Mouse (Mus musculus): ENCODE results near the gene Pttg1ip.

Gene Pttg1ip

GRCm38 (mm10) chr10:77606855-77607254, 25.3 kb downstream of the Pttg1ip start:
- in situ Hi-C loops (cut with MboI, MseI), result no loop called here

GRCm38 (mm10) chr10:77607441-77607840, 25.9 kb downstream of the Pttg1ip start:
- in situ Hi-C loops (cut with MboI, MseI), result no loop called here

DNA sequence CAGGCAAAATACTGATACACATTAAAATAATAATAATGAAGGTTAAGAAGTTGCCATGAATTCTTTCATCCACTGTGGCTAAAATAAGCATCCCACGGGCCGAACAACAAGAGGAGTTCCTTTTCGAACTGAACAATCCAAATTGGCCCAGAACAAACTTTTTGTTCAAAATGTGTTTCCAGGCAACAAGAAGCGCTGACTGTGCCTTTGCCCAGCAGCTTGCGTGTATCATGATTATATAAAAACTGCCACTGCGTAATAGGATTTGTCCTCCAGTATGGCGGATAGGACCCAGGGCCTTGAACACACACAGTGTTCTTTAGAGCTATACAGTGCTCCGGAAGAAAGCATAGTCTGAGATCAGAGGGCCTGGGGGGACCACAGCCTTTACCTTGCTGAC, 27.1 kb downstream of the Pttg1ip start:
- in situ Hi-C loops (cut with MboI, MseI), result no loop called here

GRCm38 (mm10) chr10:77610221-77610961, 28.9 kb downstream of the Pttg1ip start:
- in situ Hi-C loops (cut with MboI, MseI), result no loop called here

DNA sequence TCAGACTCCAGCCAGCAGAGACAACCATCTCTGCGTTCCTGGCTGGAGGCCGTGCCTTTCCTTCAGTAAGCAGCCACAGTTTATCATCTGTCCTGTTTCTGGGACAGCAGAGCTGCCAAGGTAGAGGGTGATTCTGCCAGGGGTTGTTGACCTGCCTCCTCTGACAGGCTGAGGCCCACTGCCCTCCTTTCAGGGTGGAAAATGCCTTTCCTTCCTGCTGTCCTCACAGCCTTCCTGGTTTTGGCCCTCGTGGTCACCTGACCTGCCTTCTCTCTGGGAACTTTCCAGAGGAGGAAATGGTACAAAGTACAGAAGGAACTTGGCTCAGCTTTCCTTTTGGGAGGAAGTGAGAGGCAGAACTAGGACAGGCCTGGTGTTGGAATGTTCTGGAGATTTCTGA, 31.9 kb downstream of the Pttg1ip start:
- in situ Hi-C loops (cut with MboI, MseI), result no loop called here

DNA sequence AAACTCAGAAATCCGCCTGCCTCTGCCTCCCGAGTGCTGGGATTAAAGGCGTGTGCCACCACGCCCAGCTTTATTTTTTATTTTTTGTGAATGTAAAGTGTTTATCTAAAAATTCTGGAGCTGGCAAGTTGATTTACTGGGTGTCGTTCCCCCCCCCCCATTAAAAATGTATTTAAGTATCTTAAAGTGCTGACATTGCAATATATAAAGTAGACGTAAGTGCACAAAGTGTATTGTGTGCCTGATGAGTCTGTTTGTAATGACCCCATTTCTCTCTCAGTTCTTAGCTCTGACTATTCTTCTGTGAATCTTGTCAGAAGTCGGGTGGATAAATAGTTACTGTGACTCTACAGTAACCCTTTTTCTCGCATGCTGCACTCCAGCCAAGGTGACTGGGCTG, 34.1 kb downstream of the Pttg1ip start:
- in situ Hi-C loops (cut with MboI, MseI), result no loop called here

DNA sequence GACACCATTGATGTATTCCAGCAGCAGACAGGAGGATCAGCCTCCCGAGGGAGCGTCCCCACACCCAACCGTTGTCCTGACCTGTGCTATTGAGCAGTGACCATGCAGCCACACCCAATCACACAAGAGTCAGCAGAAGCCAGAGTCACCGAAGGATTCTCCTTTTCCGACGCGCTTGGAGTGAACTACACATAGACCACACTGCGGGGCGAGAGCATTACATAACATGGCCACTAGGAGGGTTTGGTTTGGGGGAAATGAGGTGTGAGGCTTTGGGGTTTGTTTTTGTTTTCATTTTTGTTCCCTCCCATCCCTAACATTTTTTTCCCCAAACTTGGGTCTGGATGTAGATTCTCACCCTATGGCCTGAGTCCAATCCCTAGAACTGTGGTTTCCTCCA, 34.6 kb downstream of the Pttg1ip start:
- in situ Hi-C loops (cut with MboI, MseI), result no loop called here

- in situ Hi-C loops (cut with MboI, MseI), result no loop called here
Observed at GRCm38 (mm10) chr10:77616926-77617325, 35.4 kb downstream of the Pttg1ip start.

- in situ Hi-C loops (cut with MboI, MseI), result no loop called here
Observed at GRCm38 (mm10) chr10:77621546-77621945, 40.0 kb downstream of the Pttg1ip start.

- in situ Hi-C loops (cut with MboI, MseI), result no loop called here
Observed at GRCm38 (mm10) chr10:77622055-77622988, 40.8 kb downstream of the Pttg1ip start, which contains the start of gene Ube2g2. Gene Ube2g2, plus strand, starts transcription at chr10:77622275.

DNA sequence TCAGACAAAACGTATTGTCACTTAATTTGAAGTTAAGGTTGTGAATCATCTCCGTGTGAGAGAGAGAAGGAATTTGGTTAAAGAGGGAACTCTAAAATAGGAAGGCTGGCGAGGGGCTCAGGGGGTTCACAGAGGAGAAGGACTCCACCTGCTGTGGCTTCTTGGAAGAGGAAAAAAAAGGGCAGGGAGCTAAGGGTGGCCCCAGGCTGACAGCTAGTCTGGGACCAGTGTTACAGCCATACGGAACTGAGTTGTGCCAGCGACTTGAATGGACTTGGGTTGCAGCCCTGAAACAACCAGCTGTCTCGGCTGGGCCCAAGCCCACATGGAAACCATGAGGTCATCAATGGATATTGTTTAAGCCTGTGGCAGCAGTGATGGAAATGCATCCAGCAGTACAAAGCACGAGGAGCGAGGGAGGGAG, 41.6 kb downstream of the Pttg1ip start:
- in situ Hi-C loops (cut with MboI, MseI), result no loop called here

- in situ Hi-C loops (cut with MboI, MseI), result no loop called here
Observed at GRCm38 (mm10) chr10:77623639-77624400, 42.3 kb downstream of the Pttg1ip start.

- in situ Hi-C loops (cut with MboI, MseI), result no loop called here
Observed at GRCm38 (mm10) chr10:77624570-77624995, 43.1 kb downstream of the Pttg1ip start.

GRCm38 (mm10) chr10:77626036-77626435, 44.5 kb downstream of the Pttg1ip start:
- in situ Hi-C loops (cut with MboI, MseI), result no loop called here

DNA sequence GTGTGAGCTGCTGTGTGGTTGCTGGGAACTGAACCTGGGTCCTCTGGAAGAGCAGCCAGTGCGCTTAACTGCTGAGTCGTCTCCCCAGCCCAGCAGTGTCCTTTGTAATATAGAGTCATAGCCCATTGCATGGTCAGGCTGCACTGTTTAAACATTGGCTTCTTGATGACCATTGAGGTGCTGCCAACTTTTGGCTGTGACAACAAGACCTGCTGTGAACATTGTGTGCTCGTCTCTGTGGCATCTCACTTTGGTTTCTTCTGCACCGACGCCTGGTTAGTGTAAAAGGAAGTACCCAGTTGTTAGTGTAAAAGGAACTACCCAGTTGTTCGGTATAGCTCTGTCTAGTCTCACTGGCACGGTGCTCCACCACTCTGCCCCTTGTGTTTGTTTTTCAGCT, 45.1 kb downstream of the Pttg1ip start:
- in situ Hi-C loops (cut with MboI, MseI), result no loop called here

DNA sequence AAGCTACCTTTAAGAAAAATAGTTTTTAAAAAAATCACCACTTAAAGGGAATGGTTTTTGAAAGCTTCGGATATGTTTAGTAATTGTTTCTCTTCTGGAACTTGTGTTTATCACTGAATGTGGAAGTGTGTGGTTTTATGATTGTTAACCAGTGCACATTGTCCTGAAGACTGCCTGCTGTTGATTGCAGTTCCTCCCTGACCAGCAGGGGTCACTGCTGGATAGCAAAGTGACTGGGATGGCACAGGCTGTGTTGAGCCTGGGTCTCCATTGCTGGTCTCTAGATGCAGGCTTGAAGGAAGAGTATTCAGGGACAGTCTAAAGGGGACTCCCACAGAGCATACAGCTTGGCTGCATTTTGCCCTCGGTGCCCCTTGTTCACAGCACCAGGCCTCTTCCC, 46.0 kb downstream of the Pttg1ip start:
- in situ Hi-C loops (cut with MboI, MseI), result no loop called here

- in situ Hi-C loops (cut with MboI, MseI), result no loop called here
Observed at GRCm38 (mm10) chr10:77629163-77629562, 47.6 kb downstream of the Pttg1ip start.

GRCm38 (mm10) chr10:77629970-77630369, 48.5 kb downstream of the Pttg1ip start:
- in situ Hi-C loops (cut with MboI, MseI), result no loop called here

DNA sequence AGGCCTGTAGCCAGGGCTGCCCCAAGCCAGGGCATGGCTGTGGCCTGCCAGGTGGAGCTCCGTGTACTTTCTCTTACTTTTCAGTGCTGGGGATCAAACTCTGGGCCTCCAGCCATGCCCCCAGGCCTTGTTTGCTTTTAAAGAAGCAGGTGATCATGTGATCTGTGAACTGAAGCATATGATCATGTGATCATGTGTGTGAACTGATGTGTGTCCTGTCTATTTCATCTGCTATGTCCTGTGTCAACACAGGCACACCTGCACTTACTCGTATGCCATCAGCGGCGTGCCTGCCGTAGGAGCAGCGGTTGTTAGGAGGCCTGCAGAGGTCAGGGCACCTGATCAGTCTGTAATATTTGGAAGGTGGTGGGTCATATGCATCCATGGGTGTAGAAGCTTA, 52.5 kb downstream of the Pttg1ip start:
- in situ Hi-C loops (cut with MboI, MseI), result no loop called here

- in situ Hi-C loops (cut with MboI, MseI), result no loop called here
Observed at GRCm38 (mm10) chr10:77634452-77635231, 53.1 kb downstream of the Pttg1ip start.

All from regulatory T cell (primary cell).